Mouse (Mus musculus): ENCODE results near the gene Syngr1. TPM values are rescaled to one million over a fixed set of nuclear protein-coding genes. Genes with fewer than 3 reads are reported as not detected.

Syngr1 gene
- polyA plus RNA-seq, 1 experiment from 2014 or later = 7.6 TPM

DNA sequence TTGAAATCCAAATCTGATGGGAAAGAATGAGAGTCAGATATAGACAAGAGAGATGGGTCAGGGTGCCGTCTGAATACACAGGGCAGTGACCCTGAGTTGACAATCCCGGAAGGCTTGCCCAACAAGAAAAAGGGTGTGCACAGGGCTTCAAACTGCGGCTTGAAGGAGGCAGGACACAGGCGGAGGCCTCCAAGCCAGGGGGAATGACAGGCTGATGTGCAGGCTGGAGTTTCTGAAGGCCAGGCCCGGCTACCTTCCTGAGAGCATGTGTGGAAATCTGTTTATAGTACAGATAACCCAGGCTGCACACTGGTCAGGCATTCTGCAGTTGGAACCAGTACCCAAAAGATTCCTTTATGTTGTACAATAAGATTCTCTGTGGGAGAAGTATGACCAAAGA, 56.4 kb downstream of the Syngr1 start:
- peaks cover 85% of the 10 kb centered on the region for H3K36me3 ChIP-seq
- no peaks in the 10 kb centered on the region for H3K27me3 ChIP-seq (ENCODE audit: insufficient read depth, poor library complexity, severe bottlenecking)
- DNase-seq (ENCODE audit: low spot score) = no peak
- H3K9me3 ChIP-seq = no peaks in the 10 kb centered on the region
- H3K4me1 ChIP-seq (replicated peaks) = 0 out of 2 replicates have a peak, but pooled peaks cover 4% of the 10 kb centered on the region
- H3K27ac ChIP-seq = no peak overlapping the region
- 80% methylated on average over 5 of the region's 5 CpGs for WGBS
- no peak overlapping the region for H3K4me3 ChIP-seq

DNA sequence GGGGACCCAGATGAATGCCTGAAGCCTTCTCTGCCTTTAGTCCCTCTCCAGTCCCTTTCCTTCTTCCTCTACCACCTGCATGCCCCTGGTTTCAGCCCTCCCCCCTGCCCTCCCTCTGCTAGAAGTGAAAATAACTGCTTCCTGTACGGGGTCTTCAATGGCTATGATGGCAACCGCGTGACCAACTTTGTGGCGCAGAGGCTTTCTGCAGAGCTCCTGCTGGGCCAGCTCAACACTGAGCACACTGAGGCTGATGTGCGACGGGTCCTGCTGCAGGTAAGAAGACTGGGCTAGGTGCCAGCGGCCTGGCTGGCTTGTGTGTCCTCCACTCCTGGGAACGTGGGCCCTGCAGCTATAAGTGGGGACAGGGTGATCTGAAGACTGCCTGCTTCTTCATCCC, 57.4 kb downstream of the Syngr1 start:
- peaks cover 85% of the 10 kb centered on the region for H3K36me3 ChIP-seq
- H3K27ac ChIP-seq = no peak overlapping the region
- H3K4me3 ChIP-seq = no peak overlapping the region
- no peaks in the 10 kb centered on the region for H3K27me3 ChIP-seq (ENCODE audit: insufficient read depth, poor library complexity, severe bottlenecking)
- 92% methylated on average over 8 of the region's 8 CpGs for WGBS
- no peaks in the 10 kb centered on the region for H3K9me3 ChIP-seq
- DNase-seq (ENCODE audit: low spot score) = no peak
- peaks cover 9% of the 10 kb centered on the region; the same call in 1 of the 2 replicates for H3K4me1 ChIP-seq (replicated peaks)

DNA sequence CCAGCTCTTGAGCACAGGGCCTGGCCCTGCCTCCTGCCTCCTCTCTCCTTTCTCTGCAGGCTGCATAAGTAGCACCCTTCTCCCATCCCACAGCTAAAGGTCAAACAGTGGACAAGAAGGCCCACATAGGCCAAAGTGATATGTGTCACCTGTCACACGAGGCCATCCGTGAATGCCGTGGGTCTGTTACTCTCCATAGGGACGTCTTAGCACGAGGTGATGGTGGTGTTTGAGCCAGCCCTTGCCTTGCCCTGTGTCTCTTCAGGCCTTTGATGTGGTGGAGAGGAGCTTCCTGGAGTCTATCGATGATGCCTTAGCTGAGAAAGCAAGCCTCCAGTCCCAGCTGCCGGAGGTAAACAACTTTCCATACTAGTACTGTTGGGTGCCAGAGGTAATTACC, 58.4 kb downstream of the Syngr1 start:
- DNase-seq (ENCODE audit: low spot score) = no peak
- Histone ChIP-seq H3K4me1 (replicated peaks) (peaks cover 9% of the 10 kb centered on the region; the same call in 1 of the 2 replicates), H3K9me3 (no peaks in the 10 kb centered on the region), H3K27ac (peak overlapping the region; percentile 50; the same call in 1 of the 2 replicates), H3K4me3 (no peak overlapping the region), H3K36me3 (peaks cover 85% of the 10 kb centered on the region), H3K27me3 (ENCODE audit: insufficient read depth, poor library complexity, severe bottlenecking) (no peaks in the 10 kb centered on the region)
- WGBS = 93% methylated on average over 7 of the region's 7 CpGs

DNA sequence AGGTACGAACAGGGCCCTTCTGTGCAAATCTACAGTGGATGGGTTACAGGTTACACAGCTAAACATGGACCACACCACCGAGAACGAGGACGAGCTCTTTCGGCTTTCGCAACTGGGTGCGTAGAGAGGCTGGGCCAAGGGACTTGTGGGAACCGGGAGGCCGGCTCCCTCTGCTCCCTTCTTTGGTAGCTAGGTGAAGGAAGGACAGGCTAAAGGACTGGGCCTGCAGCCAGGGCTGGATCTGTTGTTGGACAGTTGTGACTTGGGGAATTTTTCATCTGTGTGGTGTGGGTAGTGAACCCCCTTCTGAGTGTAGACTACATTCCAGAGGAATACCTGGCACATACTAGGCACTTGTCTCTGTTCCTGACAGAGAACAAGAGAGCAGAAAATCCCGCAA, 61.5 kb downstream of the Syngr1 start:
- Histone ChIP-seq H3K27ac (peak overlapping the region; percentile 50; the same call in 1 of the 2 replicates), H3K27me3 (ENCODE audit: insufficient read depth, poor library complexity, severe bottlenecking) (no peaks in the 10 kb centered on the region), H3K4me1 (replicated peaks) (peaks cover 14% of the 10 kb centered on the region), H3K9me3 (no peaks in the 10 kb centered on the region), H3K4me3 (no peak overlapping the region), H3K36me3 (peaks cover 100% of the 10 kb centered on the region)
- WGBS = 90% methylated on average over 10 of the region's 10 CpGs
- no peak for DNase-seq (ENCODE audit: low spot score)

DNA sequence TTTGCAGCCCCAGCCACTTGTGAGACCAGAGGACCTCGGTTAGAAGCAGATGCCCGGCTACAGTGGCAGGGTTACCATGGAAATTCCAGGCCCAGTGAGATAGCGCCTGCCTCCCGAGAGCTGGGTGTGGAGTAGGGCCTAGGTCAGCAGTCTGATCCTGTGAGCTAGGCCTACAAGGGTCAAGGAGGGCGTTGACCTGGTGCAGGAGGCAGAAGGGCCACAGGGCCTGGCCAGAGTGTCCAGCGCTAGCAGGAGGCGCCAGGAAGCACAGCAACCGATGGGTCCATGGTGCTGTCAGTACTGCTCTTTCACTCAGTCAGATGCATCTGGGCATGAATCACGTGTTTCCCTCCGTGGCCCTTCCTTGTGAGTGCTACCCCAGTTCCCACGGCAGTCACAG, 62.6 kb downstream of the Syngr1 start:
- H3K27me3 ChIP-seq (ENCODE audit: insufficient read depth, poor library complexity, severe bottlenecking) = no peaks in the 10 kb centered on the region
- H3K36me3 ChIP-seq = peaks cover 100% of the 10 kb centered on the region
- no peaks in the 10 kb centered on the region for H3K9me3 ChIP-seq
- no peak for DNase-seq (ENCODE audit: low spot score)
- WGBS = 75% methylated on average over 11 of the region's 11 CpGs
- peaks cover 21% of the 10 kb centered on the region for H3K4me1 ChIP-seq (replicated peaks)
- no peak overlapping the region for H3K27ac ChIP-seq
- no peak overlapping the region for H3K4me3 ChIP-seq

DNA sequence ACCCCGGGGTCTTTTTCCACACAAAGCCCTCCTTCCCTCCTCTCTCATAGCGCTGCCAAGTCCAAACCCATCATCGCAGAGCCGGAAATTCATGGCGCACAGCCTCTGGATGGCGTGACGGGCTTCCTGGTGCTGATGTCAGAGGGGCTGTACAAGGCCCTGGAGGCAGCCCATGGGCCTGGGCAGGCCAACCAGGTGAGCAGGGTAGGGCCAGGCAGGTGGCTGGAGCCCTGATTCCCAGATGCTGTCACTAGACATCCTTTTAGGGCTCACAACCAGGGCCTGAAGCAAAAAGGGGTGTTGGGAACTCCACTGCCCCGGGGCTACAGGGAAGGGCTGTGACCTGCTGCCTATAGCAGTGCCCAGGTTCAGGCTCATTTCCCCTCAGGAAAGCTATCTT, 64.6 kb downstream of the Syngr1 start:
- Histone ChIP-seq H3K36me3 (peaks cover 100% of the 10 kb centered on the region), H3K4me3 (no peak overlapping the region), H3K4me1 (replicated peaks) (peaks cover 40% of the 10 kb centered on the region), H3K9me3 (no peaks in the 10 kb centered on the region), H3K27ac (no peak overlapping the region), H3K27me3 (ENCODE audit: insufficient read depth, poor library complexity, severe bottlenecking) (no peaks in the 10 kb centered on the region)
- 94% methylated on average over 8 of the region's 8 CpGs for WGBS
- no peak for DNase-seq (ENCODE audit: low spot score)

DNA sequence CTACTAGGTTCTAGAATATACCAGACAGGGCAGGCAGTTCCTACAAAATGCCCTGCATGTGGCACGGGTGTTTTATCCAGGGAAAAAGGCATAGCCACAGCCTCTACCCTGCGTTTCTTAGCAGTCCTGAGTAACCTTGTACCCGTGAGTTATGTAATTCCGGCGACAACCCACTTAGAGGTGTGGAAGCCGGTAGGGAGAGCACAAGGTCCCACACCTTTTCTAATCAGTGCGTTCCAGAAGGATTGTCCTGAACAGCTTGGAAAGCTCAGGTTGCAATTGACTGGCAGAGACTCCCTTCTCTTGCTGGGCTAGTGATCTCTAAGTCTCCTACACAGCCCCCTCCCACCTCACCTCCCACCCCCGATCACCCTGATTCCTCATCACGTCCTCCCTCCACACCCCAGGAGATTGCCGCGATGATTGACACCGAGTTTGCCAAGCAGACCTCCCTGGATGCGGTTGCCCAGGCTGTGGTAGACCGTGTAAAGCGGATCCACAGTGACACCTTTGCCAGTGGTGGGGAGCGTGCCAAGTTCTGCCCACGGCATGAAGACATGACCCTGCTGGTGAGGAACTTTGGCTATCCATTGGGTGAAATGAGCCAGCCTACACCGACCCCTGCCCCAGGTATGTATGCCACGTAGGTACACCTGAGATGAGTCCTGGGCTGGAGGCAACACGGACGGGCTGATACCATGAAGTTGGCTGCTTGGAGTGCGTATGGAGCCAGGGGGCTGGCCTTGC, 66.2 kb downstream of the Syngr1 start:
- DNase-seq (ENCODE audit: low spot score) = no peak
- no peaks in the 10 kb centered on the region for H3K27me3 ChIP-seq (ENCODE audit: insufficient read depth, poor library complexity, severe bottlenecking)
- no peak overlapping the region for H3K4me3 ChIP-seq
- H3K4me1 ChIP-seq (replicated peaks) = peaks cover 49% of the 10 kb centered on the region
- no peaks in the 10 kb centered on the region for H3K9me3 ChIP-seq
- peak overlapping the region; percentile 23; the same call in 1 of the 2 replicates for H3K27ac ChIP-seq
- peaks cover 100% of the 10 kb centered on the region for H3K36me3 ChIP-seq
- WGBS = 94% methylated on average over 22 of the region's 22 CpGs

DNA sequence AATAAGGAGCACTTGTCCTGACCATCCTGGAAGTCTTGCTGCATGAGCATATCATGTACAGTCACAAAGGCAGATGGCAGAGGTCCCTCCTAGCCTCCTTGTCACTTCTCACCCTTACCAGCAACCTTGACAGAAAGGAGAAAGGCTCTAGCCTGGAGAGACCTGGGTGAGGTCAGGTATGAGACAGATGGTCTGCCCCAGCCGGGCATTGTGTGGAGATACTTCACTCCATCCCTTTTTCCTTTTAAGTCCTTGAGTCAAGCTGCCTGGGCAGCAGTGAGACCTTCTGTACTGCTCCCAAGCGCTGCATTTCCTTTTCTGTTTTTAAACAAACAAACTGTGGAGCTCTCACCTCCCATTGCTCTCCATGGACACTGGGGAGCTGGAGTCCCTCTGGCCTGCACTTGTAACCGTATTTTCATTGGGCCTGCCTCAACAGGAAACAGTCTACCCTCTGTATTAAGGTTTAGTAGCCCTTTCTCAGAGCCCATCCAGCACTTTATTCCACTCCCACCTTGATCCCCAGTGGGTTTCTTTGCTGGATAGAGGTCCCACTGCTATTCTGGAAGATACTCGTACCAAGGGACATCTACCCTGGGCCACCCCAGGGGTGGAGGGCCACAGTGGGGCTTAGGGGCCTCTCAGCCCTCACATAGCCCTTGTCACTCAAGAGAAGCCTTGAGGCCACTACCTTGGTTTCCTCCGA, 67.0 kb downstream of the Syngr1 start:
- Histone ChIP-seq H3K4me3 (no peak overlapping the region), H3K4me1 (replicated peaks) (peaks cover 51% of the 10 kb centered on the region), H3K9me3 (no peaks in the 10 kb centered on the region), H3K27me3 (ENCODE audit: insufficient read depth, poor library complexity, severe bottlenecking) (no peaks in the 10 kb centered on the region), H3K36me3 (peaks cover 99% of the 10 kb centered on the region), H3K27ac (peak overlapping the region; percentile 78)
- WGBS = 64% methylated on average over 5 of the region's 5 CpGs
- DNase-seq (ENCODE audit: low spot score) = no peak

DNA sequence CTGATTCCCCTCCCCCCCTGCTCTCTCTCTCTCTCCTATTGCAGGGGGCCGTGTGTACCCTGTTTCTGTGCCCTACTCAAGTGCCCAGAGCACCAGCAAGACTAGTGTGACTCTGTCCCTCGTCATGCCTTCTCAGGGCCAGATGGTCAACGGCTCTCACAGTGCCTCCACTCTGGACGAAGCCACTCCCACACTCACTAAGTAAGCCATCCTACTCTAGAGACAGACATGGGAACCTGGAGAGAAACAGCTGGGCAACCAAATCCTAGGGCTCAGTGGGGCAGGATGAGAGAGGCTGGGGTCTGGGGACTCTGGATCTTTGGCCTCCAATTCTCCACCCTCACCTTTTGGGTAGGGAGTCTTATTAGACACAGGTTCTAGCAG, 67.6 kb downstream of the Syngr1 start:
- DNase-seq (ENCODE audit: low spot score) = no peak
- Histone ChIP-seq H3K4me3 (no peak overlapping the region), H3K4me1 (replicated peaks) (peaks cover 55% of the 10 kb centered on the region), H3K36me3 (peaks cover 99% of the 10 kb centered on the region), H3K27me3 (ENCODE audit: insufficient read depth, poor library complexity, severe bottlenecking) (no peaks in the 10 kb centered on the region), H3K27ac (peak overlapping the region; percentile 78), H3K9me3 (no peaks in the 10 kb centered on the region)
- 47% methylated on average over 4 of the region's 4 CpGs for WGBS

DNA sequence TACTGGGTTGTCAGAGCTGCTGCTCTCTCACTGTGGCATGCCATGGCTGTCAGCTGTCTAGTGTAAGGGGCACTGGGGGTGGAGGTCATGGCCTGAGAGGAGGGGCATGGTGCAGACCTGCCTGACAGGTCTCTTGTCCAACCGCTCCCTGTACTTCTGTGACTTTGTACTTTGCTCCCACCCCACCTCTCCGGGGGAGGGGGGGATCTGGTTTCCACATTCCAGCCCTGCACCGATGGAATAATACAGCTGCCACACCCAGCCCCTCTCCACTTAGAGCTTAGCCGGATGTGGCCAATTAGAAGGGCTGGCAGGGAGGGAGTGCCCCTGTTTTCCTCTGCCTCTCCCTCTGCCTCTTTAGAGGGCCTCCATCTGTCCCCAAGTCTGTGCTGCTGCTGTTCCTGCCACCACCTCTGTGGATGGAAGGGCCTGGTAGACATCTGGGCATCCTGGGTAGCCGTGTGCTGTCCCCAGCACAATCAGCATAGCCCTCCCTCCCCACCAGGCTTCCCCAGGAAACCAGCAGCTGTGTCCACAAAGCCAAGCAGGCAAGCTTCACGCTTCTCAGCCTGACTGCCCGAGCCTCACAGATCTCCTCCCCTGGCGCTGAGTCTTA, 68.3 kb downstream of the Syngr1 start:
- peaks cover 55% of the 10 kb centered on the region for H3K4me1 ChIP-seq (replicated peaks)
- WGBS = 44% methylated on average over 8 of the region's 8 CpGs
- H3K36me3 ChIP-seq = peaks cover 93% of the 10 kb centered on the region
- no peaks in the 10 kb centered on the region for H3K9me3 ChIP-seq
- peak overlapping the region; percentile 78 for H3K27ac ChIP-seq
- DNase-seq (ENCODE audit: low spot score) = peak; percentile 67
- H3K4me3 ChIP-seq = no peak overlapping the region
- no peaks in the 10 kb centered on the region for H3K27me3 ChIP-seq (ENCODE audit: insufficient read depth, poor library complexity, severe bottlenecking)

DNA sequence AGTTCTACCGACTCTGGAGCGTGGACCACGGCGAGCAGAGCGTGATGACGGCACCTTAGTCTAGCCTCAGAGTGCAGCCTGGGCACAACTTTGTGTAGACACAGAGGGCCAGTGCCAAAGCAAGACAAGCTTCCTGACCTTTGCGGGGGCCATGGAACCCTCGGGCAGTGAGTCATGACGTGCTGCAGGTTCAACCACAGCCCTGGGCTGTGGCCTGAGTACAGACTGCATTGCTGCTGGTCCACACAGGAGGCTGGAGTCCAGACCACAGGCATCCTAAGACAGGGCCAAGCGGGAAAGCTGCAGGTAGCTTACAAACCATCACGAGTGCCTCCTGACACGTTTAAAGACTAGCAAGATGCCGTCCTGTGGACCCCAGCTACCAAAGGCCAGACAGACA, 69.1 kb downstream of the Syngr1 start:
- H3K4me1 ChIP-seq (replicated peaks) = peaks cover 57% of the 10 kb centered on the region
- no peak for DNase-seq (ENCODE audit: low spot score)
- H3K27ac ChIP-seq = peak overlapping the region; percentile 78
- no peaks in the 10 kb centered on the region for H3K9me3 ChIP-seq
- 89% methylated on average over 13 of the region's 13 CpGs for WGBS
- H3K4me3 ChIP-seq = no peak overlapping the region
- peaks cover 85% of the 10 kb centered on the region for H3K36me3 ChIP-seq
- no peaks in the 10 kb centered on the region for H3K27me3 ChIP-seq (ENCODE audit: insufficient read depth, poor library complexity, severe bottlenecking)

DNA sequence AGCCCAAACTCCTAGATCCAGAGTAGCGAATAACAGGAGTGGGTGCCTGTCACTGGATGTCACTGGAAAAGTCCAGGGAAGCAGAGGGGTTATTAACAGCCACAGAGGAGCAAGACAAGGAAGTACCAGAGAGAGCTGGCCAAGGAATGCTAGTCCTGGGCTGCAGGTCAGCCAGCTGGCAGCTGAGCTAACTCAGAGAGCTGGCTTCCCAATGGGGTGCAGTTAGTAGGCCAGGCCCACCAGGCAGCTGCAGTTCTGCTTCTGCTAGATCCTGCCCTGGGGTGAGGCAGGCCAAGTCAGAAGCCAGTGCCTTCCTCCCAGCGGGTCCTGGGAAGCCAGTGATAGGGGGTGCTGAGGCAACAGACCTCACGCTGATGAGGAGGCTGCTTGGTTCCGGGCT, 69.6 kb downstream of the Syngr1 start:
- peaks cover 80% of the 10 kb centered on the region for H3K36me3 ChIP-seq
- WGBS = 86% methylated on average over 4 of the region's 4 CpGs
- no peak for DNase-seq (ENCODE audit: low spot score)
- peak overlapping the region; percentile 78 for H3K27ac ChIP-seq
- H3K27me3 ChIP-seq (ENCODE audit: insufficient read depth, poor library complexity, severe bottlenecking) = no peaks in the 10 kb centered on the region
- peaks cover 59% of the 10 kb centered on the region for H3K4me1 ChIP-seq (replicated peaks)
- no peak overlapping the region for H3K4me3 ChIP-seq
- H3K9me3 ChIP-seq = no peaks in the 10 kb centered on the region

DNA sequence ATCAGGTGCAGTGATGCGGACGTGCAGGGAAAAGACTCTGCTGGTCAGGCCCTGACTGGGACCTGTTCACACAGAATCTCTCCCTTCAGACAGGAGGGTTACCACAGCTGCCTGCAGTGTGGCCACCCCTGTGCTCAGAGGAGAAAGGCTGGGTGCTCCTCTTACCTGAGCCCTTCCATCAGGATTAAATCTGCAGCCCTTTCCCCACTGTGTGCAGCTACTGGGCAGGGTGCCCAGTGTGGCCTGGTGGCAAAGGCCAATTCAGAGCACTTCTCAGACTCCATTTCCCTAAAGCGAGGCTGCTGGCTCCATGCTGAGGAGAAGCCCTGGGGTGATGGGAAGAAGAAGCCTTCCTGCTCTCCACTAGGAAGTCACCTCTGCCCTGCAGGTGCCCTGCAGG, 70.1 kb downstream of the Syngr1 start:
- no peak for DNase-seq (ENCODE audit: low spot score)
- peaks cover 75% of the 10 kb centered on the region for H3K36me3 ChIP-seq
- no peak overlapping the region for H3K4me3 ChIP-seq
- H3K9me3 ChIP-seq = no peaks in the 10 kb centered on the region
- peaks cover 59% of the 10 kb centered on the region for H3K4me1 ChIP-seq (replicated peaks)
- 94% methylated on average over 3 of the region's 3 CpGs for WGBS
- peak overlapping the region; percentile 43; the same call in 1 of the 2 replicates for H3K27ac ChIP-seq
- no peaks in the 10 kb centered on the region for H3K27me3 ChIP-seq (ENCODE audit: insufficient read depth, poor library complexity, severe bottlenecking)

Measured in hindbrain, embryonic 10.5 days (tissue).